Mouse (Mus musculus) liver, postnatal 0 days (tissue): Measurements from ENCODE around the gene Krt88.

Experiments used
- CTCF ChIP-seq: sonication (generic); IDR thresholded peaks from 2 replicates; pipeline ENCODE4 v1.5.1; 2016; ENCODE audit warnings: antibody characterized with exemption, low read depth
- EP300 ChIP-seq: IDR thresholded peaks from 2 replicates; pipeline ENCODE4 v1.6.1; 2016; ENCODE audit warnings: antibody characterized with exemption, low read depth, mild to moderate bottlenecking

DNA sequence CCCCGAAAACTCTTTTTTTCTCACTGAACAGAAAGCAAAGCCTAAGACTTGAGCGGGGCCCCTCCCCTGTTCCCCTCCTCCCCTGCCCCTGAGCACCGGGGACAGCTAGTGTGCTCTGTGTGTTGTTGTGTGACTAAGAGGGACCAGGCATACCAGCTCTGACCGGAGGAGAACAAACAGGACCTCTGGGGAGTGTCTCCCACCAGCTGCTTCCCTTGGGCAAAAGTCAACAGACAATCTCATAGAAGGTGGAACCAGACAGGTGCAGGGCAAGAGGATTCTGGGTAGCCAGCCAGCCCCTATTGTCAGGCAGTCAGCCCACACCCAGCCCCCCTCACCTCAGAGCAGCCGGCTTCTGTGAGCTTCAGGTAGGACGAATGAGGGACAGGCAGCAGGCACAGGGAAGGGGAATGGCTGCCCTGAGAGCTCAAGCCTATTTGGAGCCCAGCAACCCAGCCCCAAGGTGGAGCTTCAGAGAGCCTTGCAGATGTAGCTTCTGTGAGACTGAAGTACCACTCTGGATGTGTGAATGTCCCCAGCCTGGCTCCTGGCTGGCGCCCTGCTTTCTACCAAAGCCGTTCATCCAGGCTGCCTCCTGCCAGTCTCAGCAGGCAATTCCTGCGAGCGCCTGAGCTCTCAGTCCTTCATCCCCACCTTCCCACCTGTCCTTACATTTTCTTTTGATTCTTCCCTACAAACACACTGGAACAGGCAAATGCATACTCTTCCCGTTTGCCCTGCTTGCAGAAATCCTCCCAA is 32.6 kb upstream of the Krt88 start:
- no peak for TF ChIP-seq CTCF
- TF ChIP-seq EP300: no peak
